Mouse (Mus musculus) heart, adult 2 months (tissue): ENCODE data around the gene Ehbp1l1.

Experiments
- CTCF ChIP-seq: fragments of 200-600 bp; IDR thresholded peaks from 2 replicates; pipeline ENCODE4 v1.8.1; 2022; ENCODE audit warnings: antibody characterized with exemption, mild to moderate bottlenecking, moderate library complexity
- POLR2A ChIP-seq: fragments of 200-500 bp; IDR thresholded peaks from 2 replicates; pipeline ENCODE4 v1.6.1; 2011; ENCODE audit warnings: mild to moderate bottlenecking, low read depth, low read length, control low read depth; ENCODE audit not compliant: insufficient read depth

DNA sequence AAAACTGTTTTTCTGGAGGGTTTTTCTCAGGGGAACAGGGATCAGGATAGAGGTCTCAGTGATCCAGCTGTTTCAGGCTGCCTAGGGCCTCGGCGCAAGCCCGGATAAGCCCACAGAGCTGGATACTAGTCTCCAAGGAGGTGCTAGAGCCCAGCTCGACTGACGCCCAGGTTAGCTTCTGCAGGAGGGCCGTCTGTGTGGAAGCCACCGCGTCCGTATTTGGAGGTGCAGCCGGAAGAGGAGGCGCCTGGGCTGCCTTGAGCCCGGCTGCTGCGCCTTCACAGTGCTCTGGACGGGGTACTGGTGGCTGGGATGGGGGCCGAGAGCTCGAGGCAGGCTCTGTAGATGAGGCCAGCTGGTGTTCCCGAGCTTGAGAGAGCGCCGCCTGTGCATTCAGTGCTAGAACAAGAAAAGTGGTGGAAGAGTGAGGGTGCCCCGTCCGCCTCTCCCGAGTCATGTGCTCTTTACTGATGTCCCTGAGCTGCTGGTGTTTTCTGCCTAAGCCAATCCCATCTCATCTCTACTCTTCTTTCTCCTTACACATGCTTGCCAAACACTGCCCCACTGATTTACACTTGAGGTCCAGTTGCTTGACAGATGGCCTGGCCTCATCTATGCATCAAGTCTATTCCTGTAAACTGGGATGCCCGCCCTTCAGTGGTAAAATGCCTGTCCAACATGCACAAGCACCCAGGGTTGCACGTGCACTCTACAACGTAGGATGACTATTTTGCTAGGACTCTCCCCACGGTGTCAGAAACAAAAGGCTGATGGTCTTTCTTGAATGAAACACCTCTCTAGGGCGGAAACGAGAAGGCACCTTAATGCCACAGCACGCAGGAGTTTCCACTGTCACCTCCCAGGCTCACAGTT lies 4.4 kb upstream of the Ehbp1l1 start:
- TF ChIP-seq CTCF (peak; percentile 48), POLR2A (no peak)
